In the genomic region with DNA sequence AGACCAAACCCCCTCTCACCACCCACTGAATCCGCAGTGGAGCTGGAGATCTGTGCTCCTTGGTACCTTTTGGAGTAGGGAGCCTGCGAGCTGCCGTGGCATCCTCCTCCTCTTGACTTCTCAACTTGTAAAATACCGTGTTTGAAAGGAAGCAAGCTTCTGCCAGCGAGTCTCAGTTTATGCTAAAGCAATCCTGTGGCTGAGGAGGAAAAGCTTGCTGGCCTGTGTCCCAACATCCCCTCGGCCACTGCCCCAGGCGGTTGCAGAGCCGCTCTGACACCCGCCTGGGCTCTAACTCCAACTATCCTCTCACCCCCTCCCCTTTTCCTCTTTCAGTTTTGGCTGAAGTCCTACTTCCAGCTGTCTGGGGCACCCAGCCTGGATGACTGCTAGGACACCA, we compare ENCODE assay signal across 7 mouse cellular contexts. TPM values are rescaled to one million over a fixed set of nuclear protein-coding genes. Genes with fewer than 3 reads are reported as not detected.
DNase-seq lines count a peak whose midpoint lies in the region; ATAC-seq and TF ChIP-seq lines count a peak whose summit lies in the region.

No protein-coding gene starts in this region.

- WGBS in forebrain, embryonic 15.5 days, result 4% methylated on average over 9 of the region's 9 CpGs
- WGBS in kidney, postnatal 0 days, result 3% methylated on average over 9 of the region's 9 CpGs
- WGBS in midbrain, embryonic 11.5 days, result 4% methylated on average over 9 of the region's 9 CpGs

- H3K4me2 ChIP-seq in forebrain, embryonic 15.5 days (replicated peaks), result peak overlapping the region; percentile 71
- H3K4me2 ChIP-seq in kidney, postnatal 0 days (ENCODE audit: low read length), result peak overlapping the region; percentile 59
- H3K4me2 ChIP-seq in midbrain, embryonic 11.5 days, result peak overlapping the region; percentile 83

- peak overlapping the region; percentile 30 for H3K4me3 ChIP-seq in forebrain, embryonic 15.5 days
- H3K4me3 ChIP-seq in kidney, postnatal 0 days (replicated peaks; ENCODE audit: low read depth, low read length), result peak overlapping the region; percentile 31
- H3K4me3 ChIP-seq in midbrain, embryonic 11.5 days (ENCODE audit: low read depth, low read length), result peak overlapping the region; percentile 38

- peak; percentile 21; the same call in 1 of the 2 replicates for ATAC-seq in forebrain, embryonic 15.5 days (replicated peaks)
- ATAC-seq in kidney, postnatal 0 days (replicated peaks; ENCODE audit: low FRiP score, low read depth), result 0 out of 2 replicates have a peak, but pooled peaks have one; percentile 4
- peak; percentile 30; the same call in 1 of the 2 replicates for ATAC-seq in midbrain, embryonic 11.5 days (ENCODE audit: low FRiP score)

- no peak for TF ChIP-seq CTCF in kidney, postnatal 0 days (IDR thresholded peaks at IDR 0.05; ENCODE audit: low read depth)

- H3K9ac ChIP-seq in forebrain, embryonic 15.5 days (replicated peaks), result peak overlapping the region; percentile 34
- peak overlapping the region; percentile 43; the same call in 1 of the 2 replicates for H3K9ac ChIP-seq in kidney, postnatal 0 days (ENCODE audit: low read depth, low read length)
- peak overlapping the region; percentile 64 for H3K9ac ChIP-seq in midbrain, embryonic 11.5 days (ENCODE audit: low read length)

- no peaks in the 10 kb centered on the region for H3K36me3 ChIP-seq in forebrain, embryonic 15.5 days
- no peaks in the 10 kb centered on the region for H3K36me3 ChIP-seq in kidney, postnatal 0 days (ENCODE audit: insufficient read depth, low read length)
- H3K36me3 ChIP-seq in midbrain, embryonic 11.5 days (ENCODE audit: control insufficient read depth, insufficient read depth, low read length), result no peaks in the 10 kb centered on the region

- H3K27me3 ChIP-seq in forebrain, embryonic 15.5 days, result no peaks in the 10 kb centered on the region
- H3K27me3 ChIP-seq in kidney, postnatal 0 days (ENCODE audit: insufficient read depth, low read length), result no peaks in the 10 kb centered on the region
- 0 out of 2 replicates have a peak, but pooled peaks cover 2% of the 10 kb centered on the region for H3K27me3 ChIP-seq in midbrain, embryonic 11.5 days (ENCODE audit: control insufficient read depth, insufficient read depth, low read length)

- H3K4me1 ChIP-seq in forebrain, embryonic 15.5 days, result peaks cover 17% of the 10 kb centered on the region
- H3K4me1 ChIP-seq in kidney, postnatal 0 days (replicated peaks; ENCODE audit: insufficient read depth, low read length), result peaks cover 18% of the 10 kb centered on the region
- peaks cover 6% of the 10 kb centered on the region; the same call in 1 of the 2 replicates for H3K4me1 ChIP-seq in midbrain, embryonic 11.5 days (ENCODE audit: control insufficient read depth, insufficient read depth, low read length)

- DNase-seq in right cerebral cortex, postnatal 4 days, result peak; percentile 5
- no peak for DNase-seq in right cerebral cortex, postnatal 10 days (ENCODE audit: low spot score in 2 of 2)
- peak; percentile 75 for DNase-seq in kidney, postnatal 0 days (ENCODE audit: low spot score)
- peak; percentile 92 for DNase-seq in midbrain, embryonic 11.5 days (ENCODE audit: low spot score, missing footprints)
- DNase-seq in thymus, postnatal 36 days, result no peak
- DNase-seq in layer of hippocampus, adult 11-12 months (ENCODE audit: low spot score), result no peak

- H3K27ac ChIP-seq in forebrain, embryonic 15.5 days (replicated peaks), result no peak overlapping the region
- no peak overlapping the region for H3K27ac ChIP-seq in kidney, postnatal 0 days
- no peak overlapping the region for H3K27ac ChIP-seq in midbrain, embryonic 11.5 days (ENCODE audit: low read depth, low read length)

- no peaks in the 10 kb centered on the region for H3K9me3 ChIP-seq in forebrain, embryonic 15.5 days
- H3K9me3 ChIP-seq in kidney, postnatal 0 days (replicated peaks; ENCODE audit: low read length), result no peaks in the 10 kb centered on the region
- H3K9me3 ChIP-seq in midbrain, embryonic 11.5 days (ENCODE audit: control insufficient read depth, low read length), result no peaks in the 10 kb centered on the region

RNA-seq across cellular contexts. Expression of gene Col24a1, which starts 0.9 kb away (rescaled TPM):
- polyA plus RNA-seq in forebrain, embryonic 15.5 days (2015; fragmentation: Nextera tagmentation; extraction: Ambion mirVana), result 0.31 and 0.41 TPM in 2 replicates
- 2.0 and 2.3 TPM in 2 replicates for polyA plus RNA-seq in kidney, postnatal 0 days (2015; fragmentation: Nextera tagmentation; extraction: Ambion mirVana)
- 0.38 and 0.44 TPM in 2 replicates for polyA plus RNA-seq in midbrain, embryonic 11.5 days (2014; fragmentation: Nextera tagmentation; extraction: Ambion mirVana)

Comparison
In these comparisons a context has a peak if more than half of its experiments do, and no peak if none do; other contexts are left out.
1. DNase-seq: peak in right cerebral cortex, postnatal 4 days (single experiment), kidney, postnatal 0 days (single experiment) and midbrain, embryonic 11.5 days (single experiment); none in right cerebral cortex, postnatal 10 days (0 of 2), thymus, postnatal 36 days (0 of 2) and layer of hippocampus, adult 11-12 months (single experiment).
2. Peak in every context shown above with its lines, with median percentiles within 50 percentile points of each other: ATAC-seq, H3K4me2 ChIP-seq, H3K4me3 ChIP-seq and H3K9ac ChIP-seq.